Mouse (Mus musculus): ENCODE measurements around the gene Gm47985. TPM values are rescaled to one million over a fixed set of nuclear protein-coding genes. Genes with fewer than 3 reads are reported as not detected.

Gm47985 gene
- polyA plus RNA-seq, 1 experiment from 2014 or later = not detected

DNA sequence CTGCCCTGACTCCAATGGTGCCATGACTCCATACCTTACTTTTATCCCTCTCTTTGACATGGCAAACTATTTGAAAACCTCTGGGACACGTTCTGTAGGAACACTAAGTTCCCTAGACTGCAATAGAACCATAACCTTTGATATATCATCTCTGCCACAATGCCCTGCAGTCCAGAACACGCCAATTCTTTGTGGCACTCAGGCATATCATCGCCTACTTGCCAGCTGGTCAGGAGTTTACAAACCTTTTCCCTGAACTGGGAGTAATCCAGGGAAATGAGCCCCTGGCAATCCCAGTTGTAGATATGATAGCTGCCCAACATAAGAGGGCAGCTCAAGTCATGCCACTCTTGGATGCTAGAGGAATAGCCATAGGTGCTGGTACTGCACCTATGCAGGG lies 50.0 kb downstream of the Gm47985 start:
- Histone ChIP-seq H3K9me3 (no peaks in the 10 kb centered on the region), H3K4me2 (no peak overlapping the region), H3K36me3 (no peaks in the 10 kb centered on the region), H3K4me3 (no peak overlapping the region), H3K9ac (no peak overlapping the region), H3K27ac (no peak overlapping the region), H3K27me3 (no peaks in the 10 kb centered on the region), H3K4me1 (0 out of 2 replicates have a peak, but pooled peaks cover 10% of the 10 kb centered on the region)
- WGBS = 78% methylated on average over 3 of the region's 3 CpGs
- ATAC-seq (ENCODE audit: borderline replicate concordance, extremely low read depth, low FRiP score, low TSS enrichment) = no peak

DNA sequence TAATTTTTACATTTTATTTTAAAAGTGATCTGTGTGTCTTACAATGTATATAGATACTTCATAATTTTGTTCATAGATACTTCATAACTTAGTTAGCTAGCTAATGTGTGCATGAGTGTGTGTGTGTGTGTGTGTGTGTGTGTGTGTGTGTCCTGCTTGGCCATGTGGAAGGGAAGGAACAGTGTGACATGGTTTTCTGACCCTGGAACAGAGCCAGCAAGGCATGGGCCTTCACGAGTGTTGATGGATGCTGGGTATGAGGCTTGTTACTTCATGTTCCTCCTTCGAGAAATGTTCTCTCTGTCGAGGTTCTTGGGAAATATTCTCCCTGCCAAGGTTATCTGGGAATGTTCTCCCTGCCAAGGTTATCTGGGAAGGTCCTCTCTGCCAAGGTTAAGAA lies 51.4 kb downstream of the Gm47985 start:
- no peak overlapping the region for H3K4me2 ChIP-seq
- WGBS = 61% methylated on average over 3 of the region's 3 CpGs
- no peaks in the 10 kb centered on the region for H3K27me3 ChIP-seq

More for the DNA sequence above, 51.4 kb downstream of the Gm47985 start:
- H3K36me3 ChIP-seq = no peaks in the 10 kb centered on the region
- no peak overlapping the region for H3K4me3 ChIP-seq
- H3K4me1 ChIP-seq = 0 out of 2 replicates have a peak, but pooled peaks cover 10% of the 10 kb centered on the region
- H3K9ac ChIP-seq = no peak overlapping the region
- no peak for ATAC-seq (ENCODE audit: borderline replicate concordance, extremely low read depth, low FRiP score, low TSS enrichment)
- H3K27ac ChIP-seq = no peak overlapping the region
- H3K9me3 ChIP-seq = no peaks in the 10 kb centered on the region

Other genes starting within 250 kb of the Gm47985 start
- 9.3 and 13.0 TPM in 2 replicates for gene Hmcn1, start 189.1 kb upstream of the Gm47985 start, polyA plus RNA-seq (2015; fragmentation: Nextera tagmentation; extraction: Ambion mirVana)
- gene Gm8947, start 9.8 kb downstream of the Gm47985 start, polyA plus RNA-seq (2015; fragmentation: Nextera tagmentation; extraction: Ambion mirVana) = 0.09 TPM in 1 of 2 replicates, not detected in the other
- not detected in 2 replicates for gene Gm47995, start 15.9 kb downstream of the Gm47985 start, polyA plus RNA-seq (2015; fragmentation: Nextera tagmentation; extraction: Ambion mirVana)
- gene 3110040M04Rik, start 21.6 kb downstream of the Gm47985 start, polyA plus RNA-seq (2015; fragmentation: Nextera tagmentation; extraction: Ambion mirVana) = not detected in 2 replicates
- not detected in 2 replicates for gene Gm47996, start 27.6 kb downstream of the Gm47985 start, polyA plus RNA-seq (2015; fragmentation: Nextera tagmentation; extraction: Ambion mirVana)
- gene Ivns1abp, start 161.9 kb downstream of the Gm47985 start, polyA plus RNA-seq (2015; fragmentation: Nextera tagmentation; extraction: Ambion mirVana) = 236 and 242 TPM in 2 replicates
- 23.7 and 26.2 TPM in 2 replicates for gene Swt1, start 245.9 kb downstream of the Gm47985 start, polyA plus RNA-seq (2015; fragmentation: Nextera tagmentation; extraction: Ambion mirVana)
- 41.1 and 42.7 TPM in 2 replicates for gene Trmt1l, start 246.0 kb downstream of the Gm47985 start, polyA plus RNA-seq (2015; fragmentation: Nextera tagmentation; extraction: Ambion mirVana)

All from lung, embryonic 15.5 days (tissue).